Mouse (Mus musculus): ENCODE results near the gene Orm2. TPM values are rescaled to one million over a fixed set of nuclear protein-coding genes. Genes with fewer than 3 reads are reported as not detected.

The Orm2 gene
- polyA plus RNA-seq (2012; rRNA removed), result not detected in 2 replicates

DNA sequence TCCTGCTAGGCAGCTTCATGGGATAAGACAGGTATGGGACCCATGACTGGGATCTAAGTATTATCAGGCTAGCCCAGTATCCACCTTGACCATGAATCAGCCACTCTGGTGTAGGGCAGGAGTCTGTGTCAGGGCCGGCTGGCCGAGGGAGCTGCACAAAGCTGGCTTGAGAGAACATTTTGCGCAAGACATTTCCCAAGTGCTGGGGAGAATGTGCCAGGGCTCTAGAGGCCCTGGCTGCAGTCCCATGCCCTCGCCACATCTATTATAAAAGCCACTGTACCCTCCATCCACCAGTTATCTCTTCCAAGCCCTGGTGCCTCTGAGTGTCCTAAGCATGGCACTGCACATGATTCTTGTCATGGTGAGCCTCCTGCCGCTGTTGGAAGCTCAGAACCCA lies at the start of gene Orm2:
Gene Orm2 (plus strand): TSS at position 300 of the 400 bp plus-strand sequence.

DNA sequence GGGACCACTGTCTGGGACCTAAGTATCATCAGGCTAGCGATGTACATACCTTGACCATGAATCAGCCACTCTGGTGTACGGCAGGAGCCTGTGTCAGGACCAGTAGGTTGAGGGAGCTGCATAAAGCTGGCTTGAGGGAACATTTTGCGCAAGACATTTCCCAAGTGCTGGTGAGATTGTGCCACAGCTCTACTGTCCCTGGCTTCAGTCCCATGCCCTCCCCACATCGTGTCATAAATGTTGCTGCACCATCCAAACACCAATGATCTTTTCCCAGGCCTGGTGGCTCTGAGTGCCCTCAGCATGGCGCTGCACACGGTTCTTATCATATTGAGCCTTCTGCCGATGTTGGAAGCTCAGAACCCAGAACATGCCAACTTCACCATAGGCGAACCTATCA lies 18.0 kb upstream of the Orm2 start, which contains the start of gene Orm1:
Gene Orm1 (plus strand): TSS at position 266 of the 400 bp plus-strand sequence.

DNA sequence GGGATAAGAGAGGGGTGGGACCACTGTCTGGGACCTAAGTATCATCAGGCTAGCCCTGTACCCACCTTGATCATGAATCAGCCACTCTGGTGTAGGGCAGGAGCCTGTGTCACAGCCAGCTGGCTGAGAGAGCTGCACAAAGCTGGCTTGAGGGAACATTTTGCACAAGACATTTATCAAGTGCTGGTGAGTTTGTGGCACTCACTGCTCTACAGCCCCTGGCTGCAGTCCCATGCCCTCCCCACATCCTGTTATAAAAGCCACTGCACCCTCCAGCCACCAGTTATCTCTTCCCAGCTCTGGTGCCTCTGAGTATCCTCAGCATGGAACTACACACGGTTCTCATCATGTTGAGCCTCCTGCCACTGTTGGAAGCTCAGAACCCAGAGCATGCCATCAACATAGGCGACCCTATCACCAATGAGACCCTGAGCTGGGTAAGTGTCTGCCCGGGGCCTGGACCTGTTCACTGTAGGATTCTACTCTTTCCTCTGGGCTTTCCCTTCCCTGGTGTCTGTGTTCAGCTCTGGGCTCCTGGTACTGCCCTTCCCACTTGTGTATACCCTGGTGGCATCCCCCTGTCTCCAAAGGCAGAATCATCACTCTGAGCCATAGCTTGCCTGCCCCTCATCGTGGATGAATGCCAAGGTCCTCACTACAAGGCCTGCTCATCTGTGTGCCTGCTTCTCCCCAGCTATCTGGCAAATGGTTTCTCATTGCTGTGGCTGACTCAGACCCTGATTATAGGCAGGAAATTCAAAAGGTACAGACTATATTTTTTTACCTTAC lies 6.2 kb upstream of the Orm2 start, which contains the start of gene Orm3:
Gene Orm3 (plus strand): TSS at position 286 of the 789 bp plus-strand sequence.

DNA sequence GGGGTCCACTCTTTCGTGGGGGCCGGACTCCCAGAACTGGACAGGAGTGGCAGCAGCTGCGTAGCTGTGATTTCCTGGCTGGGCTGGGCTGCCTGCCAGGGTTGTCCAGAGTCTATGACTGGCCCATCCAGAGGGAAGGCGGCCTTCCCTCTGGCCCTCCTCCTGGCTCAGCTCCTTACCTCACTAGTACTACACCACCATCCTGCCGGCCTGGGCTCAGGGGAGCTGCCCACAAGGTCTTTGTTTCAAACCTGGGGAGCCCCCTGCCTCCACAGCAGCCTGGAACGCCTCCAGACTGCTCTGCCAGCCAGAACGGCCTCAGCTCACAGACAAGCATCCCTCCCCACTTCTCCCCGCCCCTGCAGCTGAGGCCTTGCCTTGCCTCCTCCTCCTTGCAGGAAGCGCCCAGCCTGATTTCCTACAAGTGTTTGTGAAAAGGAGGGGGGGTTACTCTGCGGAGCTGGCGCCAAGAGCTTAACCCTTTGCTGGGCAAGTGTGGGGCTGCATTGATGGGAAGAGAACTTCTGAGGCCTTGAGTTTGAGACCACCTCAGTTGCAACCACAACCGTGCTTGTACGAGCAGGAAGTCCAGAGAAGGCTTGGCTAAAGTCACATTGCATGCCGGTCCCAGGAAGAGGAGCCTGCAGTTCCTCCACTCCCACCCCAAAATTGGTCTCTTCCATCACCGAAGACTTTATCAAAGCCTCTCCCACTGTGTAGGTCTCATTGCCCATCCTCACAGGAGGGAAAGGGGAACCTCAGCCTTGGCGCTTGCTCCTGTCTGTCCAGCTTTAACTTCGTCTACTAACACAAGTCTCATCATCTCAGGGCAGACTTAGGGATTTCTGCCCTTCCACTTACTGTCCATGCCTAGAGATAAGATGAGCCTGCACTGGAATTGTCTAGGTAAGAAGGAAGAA lies 41.1 kb downstream of the Orm2 start, which contains the start of gene Akna:
Gene Akna (minus strand): TSS at position 315 of the 920 bp plus-strand sequence.

Other genes starting within 250 kb of the Orm2 start
- 1.5 and 3.9 TPM in 2 replicates for gene Ambp, start 207.7 kb upstream of the Orm2 start, polyA plus RNA-seq (2012; rRNA removed)
- gene Kif12, start 190.3 kb upstream of the Orm2 start, polyA plus RNA-seq (2012; rRNA removed), result 29.8 and 31.3 TPM in 2 replicates
- gene Col27a1, start 148.4 kb upstream of the Orm2 start, polyA plus RNA-seq (2012; rRNA removed), result 15.0 TPM in 2 replicates
- 0.59 and 0.64 TPM in 2 replicates for gene Orm1, start 17.9 kb upstream of the Orm2 start, polyA plus RNA-seq (2012; rRNA removed)
- not detected in 2 replicates for gene Orm3, start 6.3 kb upstream of the Orm2 start, polyA plus RNA-seq (2012; rRNA removed)
- 5.4 and 7.6 TPM in 2 replicates for gene Akna, start 40.9 kb downstream of the Orm2 start, polyA plus RNA-seq (2012; rRNA removed)
- 28.9 and 31.8 TPM in 2 replicates for gene Whrn, start 133.5 kb downstream of the Orm2 start, polyA plus RNA-seq (2012; rRNA removed)
- gene Atp6v1g1, start 182.3 kb downstream of the Orm2 start, polyA plus RNA-seq (2012; rRNA removed), result 36.6 and 43.5 TPM in 2 replicates
- gene Tmem268, start 196.3 kb downstream of the Orm2 start, polyA plus RNA-seq (2012; rRNA removed), result 15.3 and 15.8 TPM in 2 replicates
- not detected in 2 replicates for gene Gm11213, start 242.8 kb downstream of the Orm2 start, polyA plus RNA-seq (2012; rRNA removed)